Mouse (Mus musculus) adrenal gland, postnatal 36 days (tissue): Measurements from ENCODE around the gene Cnot6. TPM values are rescaled to one million over a fixed set of nuclear protein-coding genes. Genes with fewer than 3 reads are reported as not detected.

Experiments
- DNase-seq, 2 experiments: peaks; one replicate each; pipeline ENCODE4 v3.0.0; 2021; ENCODE audit warnings: mixed read lengths in 1 of 2
- total RNA-seq, 2 experiments: library from RNA; stranded (reverse); gene quantifications; 2 replicates each; pipeline ENCODE4 v1.2.3; 2021

Gene Cnot6
- total RNA-seq, 2 experiments from 2014 or later = 49.4 to 51.0 TPM

- no peak for DNase-seq
These were observed 57.9 kb downstream of the Cnot6 start for GRCm38 (mm10) chr11:49654651-49655050.

GRCm38 (mm10) chr11:49653079-49653408 is 59.5 kb downstream of the Cnot6 start:
- DNase-seq = no peak

GRCm38 (mm10) chr11:49652401-49653078 is 60.0 kb downstream of the Cnot6 start:
- DNase-seq = peak; percentile 87 to 89

GRCm38 (mm10) chr11:49651762-49652322 is 60.7 kb downstream of the Cnot6 start:
- DNase-seq = no peak

GRCm38 (mm10) chr11:49650994-49651761 is 61.3 kb downstream of the Cnot6 start:
- no peak for DNase-seq

- peak in 1 of 2 experiments; percentile 21 for DNase-seq
These were observed 62.2 kb downstream of the Cnot6 start for GRCm38 (mm10) chr11:49650113-49650993.

- DNase-seq = no peak
These were observed 66.8 kb downstream of the Cnot6 start for GRCm38 (mm10) chr11:49645677-49646076.

- no peak for DNase-seq
These were observed 76.1 kb downstream of the Cnot6 start for GRCm38 (mm10) chr11:49636449-49636848.

- DNase-seq = no peak
These were observed 76.9 kb downstream of the Cnot6 start for GRCm38 (mm10) chr11:49635671-49636070.

GRCm38 (mm10) chr11:49634101-49634500 is 78.4 kb downstream of the Cnot6 start:
- DNase-seq = no peak

GRCm38 (mm10) chr11:49632256-49632655 is 80.3 kb downstream of the Cnot6 start:
- DNase-seq = peak; percentile 37 to 56

- DNase-seq = peak; percentile 32 to 55
These were observed 81.4 kb downstream of the Cnot6 start for GRCm38 (mm10) chr11:49631154-49631553.

- DNase-seq = no peak
These were observed 85.8 kb downstream of the Cnot6 start for GRCm38 (mm10) chr11:49626748-49627147.

- DNase-seq = no peak
These were observed 86.7 kb downstream of the Cnot6 start for GRCm38 (mm10) chr11:49625863-49626262.

GRCm38 (mm10) chr11:49624156-49624555 is 88.4 kb downstream of the Cnot6 start:
- no peak for DNase-seq

GRCm38 (mm10) chr11:49621953-49622352 is 90.6 kb downstream of the Cnot6 start:
- no peak for DNase-seq

Other genes with a start within 250 kb of the Cnot6 start
- not detected for gene Olfr1386, start 247.7 kb downstream of the Cnot6 start, total RNA-seq
- gene Olfr1385, start 223.7 kb downstream of the Cnot6 start, total RNA-seq = not detected
- gene Olfr1384, start 206.0 kb downstream of the Cnot6 start, total RNA-seq = under 1 TPM in 1 of 2 experiments, not detected in 1; 0.60 TPM
- gene Olfr1383, start 193.1 kb downstream of the Cnot6 start, total RNA-seq = under 1 TPM in 1 of 2 experiments, not detected in 1; 0.76 TPM
- not detected for gene Olfr1382, start 184.5 kb downstream of the Cnot6 start, total RNA-seq
- gene Olfr1381, start 169.3 kb downstream of the Cnot6 start, total RNA-seq = not detected
- not detected for gene Olfr1380, start 155.8 kb downstream of the Cnot6 start, total RNA-seq
- gene Flt4, start 103.5 kb downstream of the Cnot6 start, total RNA-seq = 10 to 100 TPM; 15.6 to 19.2 TPM
- gene Scgb3a1, start 49.1 kb downstream of the Cnot6 start, total RNA-seq = not detected
- 10 to 100 TPM in 1 of 2 experiments, 1 to 10 TPM in 1; 5.7 to 12.0 TPM for gene Gfpt2, start 81.5 kb upstream of the Cnot6 start, total RNA-seq
- gene Mapk9, start 134.0 kb upstream of the Cnot6 start, total RNA-seq = 10 to 100 TPM; 56.3 to 67.4 TPM
- gene Rasgef1c, start 189.1 kb upstream of the Cnot6 start, total RNA-seq = under 1 TPM; 0.70 to 0.72 TPM